Mouse (Mus musculus): ENCODE results near the gene Matn4. TPM values are rescaled to one million over a fixed set of nuclear protein-coding genes. Genes with fewer than 3 reads are reported as not detected.
A peak's percentile ranks its signal among the peaks of the same experiment; 100 is the strongest.

Matn4 gene
- total RNA-seq, 4 experiments from 2014 or later: 0.25 to 0.50 (median 0.29) TPM

- no peak for DNase-seq (ENCODE audit: low spot score)
These were observed 31.4 kb upstream of the Matn4 start for GRCm38 (mm10) chr2:164436215-164436913.

- no peak for DNase-seq (ENCODE audit: low spot score)
These were observed 30.5 kb upstream of the Matn4 start for GRCm38 (mm10) chr2:164435216-164436090.

- DNase-seq (ENCODE audit: low spot score): no peak
These were observed 29.7 kb upstream of the Matn4 start for GRCm38 (mm10) chr2:164434681-164435080.

- no peak for DNase-seq (ENCODE audit: low spot score)
These were observed 28.4 kb upstream of the Matn4 start for GRCm38 (mm10) chr2:164433278-164433895.

GRCm38 (mm10) chr2:164432541-164433191, 27.7 kb upstream of the Matn4 start:
- DNase-seq (ENCODE audit: low spot score): peak; percentile 20

- no peak for DNase-seq (ENCODE audit: low spot score)
These were observed 26.9 kb upstream of the Matn4 start for GRCm38 (mm10) chr2:164431676-164432465.

- no peak for DNase-seq (ENCODE audit: low spot score)
These were observed 25.7 kb upstream of the Matn4 start for GRCm38 (mm10) chr2:164430697-164431096.

GRCm38 (mm10) chr2:164429881-164430615, 25.1 kb upstream of the Matn4 start:
- no peak for DNase-seq (ENCODE audit: low spot score)

GRCm38 (mm10) chr2:164428451-164428850, 23.5 kb upstream of the Matn4 start:
- DNase-seq (ENCODE audit: low spot score): no peak

GRCm38 (mm10) chr2:164426952-164427351, 22.0 kb upstream of the Matn4 start:
- DNase-seq (ENCODE audit: low spot score): no peak

- DNase-seq (ENCODE audit: low spot score): no peak
These were observed 21.2 kb upstream of the Matn4 start for GRCm38 (mm10) chr2:164426121-164426520.

- DNase-seq (ENCODE audit: low spot score): no peak
These were observed 20.4 kb upstream of the Matn4 start for GRCm38 (mm10) chr2:164425401-164425800.

- no peak for DNase-seq (ENCODE audit: low spot score)
These were observed 19.4 kb upstream of the Matn4 start for GRCm38 (mm10) chr2:164424406-164424805.

GRCm38 (mm10) chr2:164423464-164423863, 18.5 kb upstream of the Matn4 start:
- no peak for DNase-seq (ENCODE audit: low spot score)

- no peak for DNase-seq (ENCODE audit: low spot score)
These were observed 17.9 kb upstream of the Matn4 start for GRCm38 (mm10) chr2:164422675-164423393.

- DNase-seq (ENCODE audit: low spot score): no peak
These were observed 17.0 kb upstream of the Matn4 start for GRCm38 (mm10) chr2:164421979-164422378.

GRCm38 (mm10) chr2:164421306-164421705, 16.3 kb upstream of the Matn4 start:
- DNase-seq (ENCODE audit: low spot score): no peak

- no peak for DNase-seq (ENCODE audit: low spot score)
These were observed 14.5 kb upstream of the Matn4 start for GRCm38 (mm10) chr2:164419489-164419888.

- no peak for DNase-seq (ENCODE audit: low spot score)
These were observed 13.4 kb upstream of the Matn4 start for GRCm38 (mm10) chr2:164418308-164418875.
